Mouse (Mus musculus) granulocyte monocyte progenitor cell, adult 5-6 weeks (primary cell): Measurements from ENCODE around the gene Por. TPM values are rescaled to one million over a fixed set of nuclear protein-coding genes. Genes with fewer than 3 reads are reported as not detected.

ENCODE experiments used
- ATAC-seq: replicated peaks from 2 replicates; pipeline ENCODE4 v1.8.0; 2016; ENCODE audit warnings: mild to moderate bottlenecking, moderate TSS enrichment, inconsistent platforms; ENCODE audit not compliant: poor library complexity, severe bottlenecking
- total RNA-seq, 2 experiments: library from RNA; stranded (forward) in 1 of 2; stranded (reverse) in 1 of 2; fragments of 200-712, 200-1000 nt in 1 of 2; fragments of >200 nt in 1 of 2; fragmentation: Nextera tagmentation in 1 of 2; gene quantifications; 2 replicates each; pipeline ENCODE4 v1.2.3; 2014 to 2017

The Por gene
- total RNA-seq, 2 experiments from 2014 or later = 26.7 to 28.7 TPM

GRCm38 (mm10) chr5:135695277-135695721, 25.5 kb downstream of the Por start:
- no peak for ATAC-seq

DNA sequence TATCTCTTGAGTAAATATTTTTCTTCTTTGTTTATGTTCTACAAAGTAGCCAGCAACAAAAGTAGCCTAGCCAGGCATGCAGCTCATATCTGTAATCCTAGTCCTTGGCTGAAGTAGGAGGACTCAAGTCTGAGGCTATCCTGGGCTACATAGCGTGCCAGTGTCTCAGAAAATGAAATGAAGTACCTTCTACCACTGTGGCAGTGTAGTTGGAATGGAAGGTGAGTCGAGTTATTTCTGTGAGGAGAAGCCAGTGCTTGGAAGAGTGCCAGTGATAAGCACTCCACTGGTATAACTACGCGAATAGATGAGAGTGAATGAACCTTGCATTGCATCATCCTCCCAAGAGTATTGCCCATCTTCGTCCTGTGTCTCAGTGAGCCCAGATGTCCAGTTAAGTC, 27.9 kb downstream of the Por start:
- ATAC-seq = no peak

GRCm38 (mm10) chr5:135701601-135702000, 31.8 kb downstream of the Por start:
- no peak for ATAC-seq

GRCm38 (mm10) chr5:135702190-135702589, 32.4 kb downstream of the Por start:
- ATAC-seq = 0 out of 2 replicates have a peak, but pooled peaks have one; percentile 3

DNA sequence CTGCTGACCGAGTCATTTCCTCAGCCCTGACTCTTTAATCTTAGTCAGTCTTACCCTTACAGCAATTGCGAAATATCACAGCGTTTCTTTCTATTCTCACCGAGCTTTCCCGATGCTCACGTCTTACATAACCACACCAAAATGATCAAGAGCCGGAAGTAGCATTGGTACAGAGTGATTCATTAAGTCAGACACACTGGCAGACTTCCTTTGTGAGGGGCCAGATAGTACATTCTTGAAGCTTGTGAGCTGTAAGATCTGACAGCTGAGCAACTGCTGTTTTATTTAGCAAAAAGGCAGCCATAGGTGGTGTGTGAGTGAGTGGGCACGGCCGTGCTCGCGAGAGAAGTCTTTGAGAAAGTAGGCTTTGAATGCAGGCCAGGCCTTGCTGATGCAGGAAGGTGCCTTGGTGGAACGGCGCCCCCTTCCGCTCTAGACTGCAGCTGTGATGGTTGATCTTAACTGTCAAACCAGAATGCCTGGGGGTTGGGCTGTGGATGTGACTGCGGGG, 32.9 kb downstream of the Por start:
- peak; percentile 92 for ATAC-seq

DNA sequence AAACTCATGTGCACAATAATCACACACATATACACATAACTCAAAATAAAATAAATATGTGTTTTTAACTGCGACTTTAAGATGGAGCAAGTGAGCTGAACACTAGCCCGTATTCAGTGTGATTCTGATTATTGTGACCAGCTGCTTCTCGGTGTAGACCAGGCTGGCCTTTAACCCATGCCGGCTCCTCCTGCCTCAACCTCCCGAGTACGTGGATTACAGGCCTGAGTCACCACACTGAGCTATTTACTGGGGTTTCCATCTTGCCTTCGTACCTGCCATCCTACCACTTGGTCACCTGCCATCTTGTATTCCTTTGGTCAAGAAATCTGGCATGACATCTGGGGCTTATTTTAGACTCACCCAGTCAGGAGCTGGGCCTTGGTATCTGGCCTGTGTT, 33.6 kb downstream of the Por start:
- ATAC-seq = no peak

DNA sequence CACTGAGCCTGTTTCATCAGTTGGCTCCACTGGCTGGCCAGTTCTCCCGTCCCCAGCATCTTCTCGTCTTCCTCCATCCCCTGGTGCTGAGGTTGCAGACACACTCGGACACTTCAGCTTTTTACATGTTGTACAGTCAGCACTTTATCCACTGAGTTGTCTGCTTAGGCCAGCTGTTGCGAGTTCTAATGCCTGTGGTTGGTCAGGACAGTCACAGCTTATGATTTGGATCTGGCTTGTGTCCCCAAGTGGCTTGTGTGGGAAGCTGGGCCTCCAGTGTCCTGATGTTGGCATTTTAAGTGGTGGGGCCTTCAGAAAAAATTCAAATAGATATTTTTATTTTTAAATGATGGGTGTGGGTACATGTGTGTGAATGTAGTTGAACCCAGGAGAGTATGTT, 35.5 kb downstream of the Por start:
- no peak for ATAC-seq

DNA sequence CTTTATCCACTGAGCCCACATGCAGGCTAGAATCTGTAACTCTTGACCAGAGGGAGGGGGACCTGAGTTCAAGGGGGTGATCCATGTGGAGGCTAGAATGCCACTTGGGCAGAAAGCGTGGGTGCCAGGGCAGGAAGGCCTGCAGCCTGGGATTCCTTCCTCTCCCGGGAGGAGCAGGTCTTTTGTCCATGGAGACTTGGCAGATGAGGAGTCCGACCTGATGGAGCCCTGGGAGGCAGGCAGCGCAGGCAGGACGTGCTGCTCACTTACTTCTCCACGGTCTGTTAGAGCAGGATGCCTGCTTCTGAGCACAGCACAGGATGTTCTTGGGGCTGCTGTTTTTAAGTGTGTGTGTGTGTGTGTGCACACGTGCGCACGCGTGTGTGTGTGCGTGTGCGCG, 37.2 kb downstream of the Por start:
- ATAC-seq = no peak

GRCm38 (mm10) chr5:135707855-135708254, 38.0 kb downstream of the Por start:
- peak; percentile 65 for ATAC-seq

DNA sequence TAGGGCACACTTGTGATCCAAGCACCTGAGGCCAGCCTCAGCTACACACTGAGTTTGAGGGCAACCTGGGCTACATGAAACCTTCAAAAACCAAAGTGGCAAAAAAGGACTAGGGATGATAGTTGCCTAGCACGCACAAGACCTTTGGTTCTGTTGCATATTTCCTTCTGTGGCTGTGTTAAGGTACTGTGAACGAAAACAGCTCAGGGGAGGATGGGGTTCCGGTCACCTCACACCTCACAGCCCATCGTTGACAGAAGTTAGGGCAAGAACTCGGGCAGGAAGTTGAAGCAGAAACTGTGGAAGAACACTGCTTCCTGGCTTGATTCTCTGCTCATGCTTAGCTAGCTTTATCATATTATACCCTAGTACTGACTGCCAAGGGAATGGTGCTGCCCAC, 39.9 kb downstream of the Por start:
- no peak for ATAC-seq

DNA sequence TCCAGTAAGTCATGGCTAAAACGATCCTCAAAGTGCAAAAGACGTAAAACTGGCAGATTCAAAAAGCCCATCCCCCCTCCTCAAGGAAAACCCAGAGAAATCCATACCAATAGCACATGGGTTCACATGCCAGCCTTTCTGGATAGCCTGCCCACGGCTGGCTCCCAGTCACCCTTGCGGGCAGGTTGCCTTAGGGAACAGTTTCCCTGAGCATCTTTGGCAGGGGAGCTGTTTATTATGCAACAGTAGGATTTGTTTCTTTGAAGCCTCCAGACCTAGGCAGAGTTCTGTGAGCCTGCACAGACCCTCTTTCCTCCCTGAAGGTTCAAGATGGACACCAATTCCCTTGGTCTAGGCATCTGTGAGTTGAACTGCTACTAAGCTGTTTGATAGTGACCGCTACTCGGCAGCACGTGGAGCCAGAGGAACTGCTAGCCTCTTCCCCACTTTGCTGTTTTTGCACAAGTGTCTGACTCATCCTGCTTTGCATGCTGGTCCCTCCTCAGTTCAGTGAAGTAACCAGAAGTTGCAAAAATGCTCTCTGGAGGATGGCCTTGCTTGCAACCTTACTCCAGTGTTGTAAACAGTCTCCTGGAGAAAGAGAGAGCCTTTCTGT, 40.9 kb downstream of the Por start:
- peak; percentile 75 for ATAC-seq

- no peak for ATAC-seq
These were observed 41.9 kb downstream of the Por start for GRCm38 (mm10) chr5:135711582-135712355.

DNA sequence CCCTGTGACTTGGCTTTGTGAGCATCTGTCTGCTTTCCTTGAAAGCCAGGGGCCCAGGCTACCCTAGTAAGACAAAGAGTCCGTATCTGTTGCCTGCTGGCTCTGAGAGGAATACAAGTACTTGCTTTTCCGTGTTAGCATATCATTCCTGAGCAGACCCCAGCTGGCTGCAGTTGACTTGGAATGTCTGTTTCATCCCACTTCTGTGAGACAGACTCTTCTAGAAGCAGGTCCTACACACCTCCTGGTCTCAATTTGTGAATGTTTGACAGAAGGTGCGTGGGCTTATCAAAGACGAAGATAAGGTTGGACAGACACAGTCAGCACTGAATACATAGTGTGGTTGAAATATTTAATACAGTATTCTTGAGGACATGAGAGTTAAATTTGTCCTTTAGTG, 43.0 kb downstream of the Por start:
- ATAC-seq = no peak

DNA sequence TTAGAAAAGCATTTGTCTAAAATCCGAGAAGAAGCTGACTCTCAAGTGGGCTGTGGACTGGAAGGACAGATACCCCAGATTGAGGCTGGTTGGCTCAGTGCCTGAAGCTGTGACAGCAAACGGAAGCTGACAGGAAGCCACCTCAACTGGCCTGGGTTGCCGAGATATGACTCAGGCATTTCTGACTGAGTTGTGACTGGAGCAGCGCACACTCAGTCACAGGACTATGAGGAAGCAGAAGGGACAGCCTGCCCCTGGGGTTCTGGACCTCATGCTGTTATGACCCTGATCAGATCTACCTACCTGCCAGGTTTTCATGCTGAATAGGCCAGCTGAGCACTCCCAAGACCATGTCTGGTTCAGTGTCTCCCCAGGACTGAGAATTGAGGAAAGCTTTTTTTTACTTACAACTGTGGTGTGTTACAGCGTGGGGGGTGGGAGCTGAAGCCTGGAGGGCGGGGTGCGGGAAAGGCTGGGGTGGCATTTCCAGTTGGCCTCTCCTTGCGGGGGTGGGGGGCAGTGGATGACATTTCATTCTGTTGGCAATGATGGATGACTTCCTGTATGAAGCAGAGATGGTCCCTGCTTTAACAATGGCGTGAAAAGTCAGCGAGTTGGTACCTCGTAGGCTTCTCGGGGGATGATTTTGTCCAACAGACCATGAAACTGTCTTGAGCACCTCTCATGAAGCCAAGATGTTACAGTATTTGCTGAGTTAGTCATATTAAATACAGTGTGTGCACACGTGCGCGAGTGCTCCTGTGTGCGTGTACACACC, 43.8 kb downstream of the Por start:
- ATAC-seq = peak; percentile 92

GRCm38 (mm10) chr5:135715624-135716023, 45.8 kb downstream of the Por start:
- no peak for ATAC-seq

GRCm38 (mm10) chr5:135719586-135720120, 49.8 kb downstream of the Por start:
- no peak for ATAC-seq

GRCm38 (mm10) chr5:135720121-135720520, 50.3 kb downstream of the Por start:
- ATAC-seq = no peak

GRCm38 (mm10) chr5:135721076-135721475, 51.2 kb downstream of the Por start:
- no peak for ATAC-seq

DNA sequence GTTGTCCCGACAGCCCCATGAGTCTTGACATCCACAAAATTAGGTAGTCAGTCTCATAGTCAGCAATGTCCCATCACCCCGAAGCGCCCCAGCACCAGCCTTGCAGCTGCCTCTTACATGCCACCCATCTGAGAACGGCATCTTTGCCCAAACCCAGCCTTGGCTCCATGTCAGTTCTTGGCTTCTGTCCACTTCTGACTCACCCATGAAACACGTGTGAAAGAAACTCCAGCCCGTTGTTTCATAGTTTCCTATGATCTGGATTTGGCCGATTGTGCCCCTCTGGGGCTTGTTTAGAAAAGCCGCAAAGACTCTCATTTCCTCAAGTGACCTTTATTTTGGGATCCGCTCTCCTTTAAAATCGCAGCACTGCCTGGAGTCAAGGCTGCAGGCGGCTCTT, 52.3 kb downstream of the Por start:
- no peak for ATAC-seq

GRCm38 (mm10) chr5:135723165-135723751, 53.4 kb downstream of the Por start:
- no peak for ATAC-seq
